Mouse (Mus musculus) kidney, embryonic 16.5 days (tissue): ENCODE measurements around the gene Olfml2a. TPM values are rescaled to one million over a fixed set of nuclear protein-coding genes. Genes with fewer than 3 reads are reported as not detected.
A peak's percentile ranks its signal among the peaks of the same experiment; 100 is the strongest.

ENCODE experiments used
- ATAC-seq: fragments of 200-750 bp; cut with Nextera tagmentation; 2 replicates; pipeline ENCODE4 v1.8.0; 2017; ENCODE audit warnings: moderate TSS enrichment; ENCODE audit not compliant: low FRiP score, low TSS enrichment
- H3K27ac ChIP-seq: fragments of 300-500 bp; sonication (generic); 2 replicates; pipeline ENCODE4 v1.5.1; 2014; ENCODE audit warnings: low read length
- H3K27me3 ChIP-seq: fragments of 300-500 bp; sonication (generic); 2 replicates; pipeline ENCODE4 v1.6.1; 2014; ENCODE audit warnings: low read length, control low read depth, mixed read lengths; ENCODE audit not compliant: insufficient read depth
- H3K36me3 ChIP-seq: fragments of 300-500 bp; sonication (generic); 2 replicates; pipeline ENCODE4 v1.6.1; 2014; ENCODE audit warnings: low read length, control low read depth, mixed read lengths; ENCODE audit not compliant: insufficient read depth
- H3K4me1 ChIP-seq: fragments of 300-500 bp; sonication (generic); 2 replicates; pipeline ENCODE4 v1.6.1; 2014; ENCODE audit warnings: low read length, control low read depth, mixed read lengths; ENCODE audit not compliant: insufficient read depth
- H3K4me2 ChIP-seq: fragments of 300-500 bp; sonication (generic); replicated peaks from 2 replicates; pipeline ENCODE4 v1.6.1; 2014; ENCODE audit warnings: low read depth, low read length
- H3K4me3 ChIP-seq: fragments of 300-500 bp; sonication (generic); 2 replicates; pipeline ENCODE4 v1.5.1; 2014; ENCODE audit warnings: mild to moderate bottlenecking, low read length
- H3K9ac ChIP-seq: fragments of 300-500 bp; sonication (generic); replicated peaks from 2 replicates; pipeline ENCODE4 v1.6.1; 2014; ENCODE audit warnings: low read length
- H3K9me3 ChIP-seq: fragments of 300-500 bp; sonication (generic); 2 replicates; pipeline ENCODE4 v1.6.1; 2016; ENCODE audit warnings: low read length, control low read depth
- WGBS: fragments of 180-500 bp; shearing (Covaris S2); extraction: QIAGEN DNeasy Blood & Tissue Kit; methylation state at CpG from one replicate; pipeline ENCODE4 v1.1.7; 2014; 5-methylcytosine and 5-hydroxymethylcytosine counted together
- polyA plus RNA-seq: library from polyadenylated mRNA; unstranded; fragments of >200 nt; fragmentation: Nextera tagmentation; extraction: Ambion mirVana; gene quantifications from 2 replicates; pipeline ENCODE4 v1.2.1, GENCODE M21; 2015

Olfml2a gene
- 5.0 and 5.4 TPM in 2 replicates for polyA plus RNA-seq

DNA sequence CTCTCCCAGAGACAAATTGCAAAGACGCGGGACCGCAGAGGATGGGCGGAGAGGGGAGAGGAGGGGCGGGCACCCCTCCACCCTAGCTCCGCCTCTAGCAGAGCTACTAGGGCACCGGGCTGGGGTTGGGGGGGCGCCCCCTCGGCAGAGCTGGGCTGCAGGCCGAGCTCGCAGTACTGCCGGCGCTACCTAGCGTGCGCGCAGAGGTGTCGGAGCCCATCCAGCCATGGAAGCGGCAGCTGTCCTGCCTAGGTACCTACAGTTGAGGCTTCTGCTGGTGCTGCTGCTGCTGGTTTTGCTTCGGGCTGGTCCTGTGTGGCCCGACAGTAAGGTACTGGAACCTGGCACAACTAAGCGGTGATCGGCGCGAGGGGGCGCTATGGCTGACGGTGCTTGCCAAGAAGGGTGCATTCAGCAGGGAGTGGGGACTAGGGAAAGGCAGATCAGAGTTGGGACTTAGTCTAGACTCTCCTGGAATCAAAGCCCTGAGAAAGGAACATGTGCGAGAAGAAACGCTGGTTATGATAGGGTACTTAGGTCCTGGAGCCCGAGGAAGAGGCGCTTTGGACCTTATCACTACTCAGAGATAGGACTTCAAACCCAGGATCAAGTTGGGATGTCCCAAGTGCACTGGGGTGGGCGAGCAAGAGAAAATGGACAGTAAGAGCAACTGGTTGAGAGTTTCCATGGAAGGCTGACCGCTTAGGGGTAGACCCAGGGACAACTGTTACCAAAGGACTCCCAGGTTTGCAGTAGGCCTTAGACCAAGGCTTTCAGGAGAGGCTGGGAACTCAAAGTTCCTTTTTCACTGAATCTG is at the start of gene Olfml2a:
Gene Olfml2a, plus strand, starts transcription at position 128 of the 817 bp plus-strand sequence.
- H3K4me3 ChIP-seq = peak within 1 kb of the TSS; percentile 49
- peaks cover 27% of the 10 kb centered on the region for H3K4me1 ChIP-seq
- peak within 1 kb of the TSS; percentile 62 for H3K9ac ChIP-seq
- no peaks in the 10 kb centered on the region for H3K9me3 ChIP-seq
- ATAC-seq = peak; percentile 75
- no peak within 1 kb of the TSS for H3K27ac ChIP-seq
- H3K36me3 ChIP-seq = no peaks in the 10 kb centered on the region
- H3K27me3 ChIP-seq = 0 out of 2 replicates have a peak, but pooled peaks cover 2% of the 10 kb centered on the region
- WGBS = 9% methylated on average over 31 of the region's 32 CpGs
- H3K4me2 ChIP-seq = peak within 1 kb of the TSS; percentile 85

DNA sequence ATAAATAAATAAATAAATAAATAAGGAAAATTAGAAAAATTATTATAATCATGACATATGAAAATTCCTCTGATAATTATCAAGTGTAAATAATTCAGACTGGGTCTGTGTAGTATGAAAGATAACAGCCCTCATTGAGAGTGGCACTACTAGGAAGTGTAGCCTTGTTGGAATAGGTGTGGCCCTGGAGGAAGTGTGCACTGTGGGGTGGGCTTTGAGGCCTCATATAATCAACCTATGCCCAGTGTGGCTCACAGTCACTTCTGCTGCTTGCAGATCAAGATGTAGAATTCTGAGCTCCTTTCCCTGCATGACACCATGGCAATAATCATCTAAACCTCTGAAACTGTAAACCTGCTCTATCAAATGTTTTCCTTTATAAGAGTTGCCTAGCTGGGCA is 28.9 kb upstream of the Olfml2a start:
- no peaks in the 10 kb centered on the region for H3K27me3 ChIP-seq
- H3K9ac ChIP-seq = no peak overlapping the region
- ATAC-seq = no peak
- H3K4me3 ChIP-seq = no peak overlapping the region
- H3K27ac ChIP-seq = no peak overlapping the region
- H3K4me1 ChIP-seq = no peaks in the 10 kb centered on the region
- H3K36me3 ChIP-seq = no peaks in the 10 kb centered on the region
- no peaks in the 10 kb centered on the region for H3K9me3 ChIP-seq
- H3K4me2 ChIP-seq = no peak overlapping the region

DNA sequence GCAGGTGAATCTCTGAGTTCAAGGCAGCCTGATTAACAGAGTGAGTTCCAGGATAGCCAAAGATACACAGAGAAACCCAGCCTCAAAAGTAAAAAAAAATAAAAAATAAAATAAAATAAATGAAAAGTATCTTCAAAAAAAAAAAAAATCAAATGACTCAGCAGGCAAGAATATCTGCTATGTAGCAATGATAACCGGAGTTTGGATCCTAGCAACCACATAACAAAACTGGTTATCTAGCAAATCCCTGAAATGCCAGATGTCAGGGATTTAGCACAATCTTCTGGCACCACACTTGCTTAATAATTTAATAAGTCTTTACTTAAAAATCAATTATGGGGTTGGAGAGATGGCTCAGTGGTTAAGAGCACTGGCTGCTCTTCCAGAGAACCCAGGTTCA is 27.5 kb upstream of the Olfml2a start:
- H3K4me3 ChIP-seq = no peak overlapping the region
- no peaks in the 10 kb centered on the region for H3K27me3 ChIP-seq
- no peak overlapping the region for H3K27ac ChIP-seq
- no peaks in the 10 kb centered on the region for H3K9me3 ChIP-seq
- 88% methylated on average over 1 of the region's 1 CpGs for WGBS
- no peaks in the 10 kb centered on the region for H3K36me3 ChIP-seq
- H3K4me2 ChIP-seq = no peak overlapping the region
- no peak overlapping the region for H3K9ac ChIP-seq
- no peaks in the 10 kb centered on the region for H3K4me1 ChIP-seq
- no peak for ATAC-seq

DNA sequence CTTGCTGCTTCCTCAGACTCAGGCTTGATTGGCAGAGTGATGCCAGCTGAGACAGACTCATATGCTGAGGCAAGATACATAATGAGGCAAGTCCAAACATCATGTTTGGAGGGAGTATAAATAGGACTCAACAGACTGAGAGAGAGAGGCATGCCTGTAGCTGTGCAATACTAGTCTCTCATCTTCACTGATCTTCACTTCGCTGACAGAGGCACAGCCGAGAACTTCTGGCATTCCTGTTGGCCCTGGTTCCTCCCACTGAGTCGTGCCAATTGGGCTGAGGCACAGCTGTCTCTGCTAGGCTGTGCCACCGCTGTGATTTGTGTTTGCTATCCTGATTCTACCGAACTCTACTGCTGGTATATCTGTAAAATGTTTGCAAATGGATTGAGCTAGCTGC is 25.7 kb upstream of the Olfml2a start:
- no peak overlapping the region for H3K27ac ChIP-seq
- WGBS = 64% methylated on average over 5 of the region's 5 CpGs
- ATAC-seq = no peak

DNA sequence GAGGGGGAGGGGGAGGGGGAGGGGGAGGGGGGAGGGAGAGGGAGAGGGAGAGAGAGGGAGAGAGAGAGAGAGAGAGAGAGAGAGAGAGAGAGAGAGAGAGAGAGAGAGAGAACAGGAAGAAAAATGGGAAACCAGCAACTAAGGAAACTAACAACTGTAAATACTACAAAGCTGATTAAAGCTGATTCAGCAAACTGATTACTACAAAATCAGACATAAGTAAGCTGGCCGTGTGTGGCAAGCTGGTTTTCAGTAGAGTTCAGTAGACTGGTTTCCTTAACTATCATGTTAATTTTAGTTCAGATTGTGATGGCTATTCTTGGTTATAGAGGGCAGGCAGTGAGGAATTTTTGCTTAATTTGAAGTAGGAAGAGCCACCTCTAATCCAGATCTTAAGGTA is 23.2 kb upstream of the Olfml2a start:
- no peak overlapping the region for H3K9ac ChIP-seq
- no peak overlapping the region for H3K27ac ChIP-seq
- no peak overlapping the region for H3K4me3 ChIP-seq
- H3K36me3 ChIP-seq = no peaks in the 10 kb centered on the region
- no peak for ATAC-seq
- WGBS = 57% methylated on average over 1 of the region's 1 CpGs
- no peaks in the 10 kb centered on the region for H3K9me3 ChIP-seq
- H3K27me3 ChIP-seq = no peaks in the 10 kb centered on the region
- no peak overlapping the region for H3K4me2 ChIP-seq
- H3K4me1 ChIP-seq = no peaks in the 10 kb centered on the region

More for the DNA sequence above, 25.7 kb upstream of the Olfml2a start:
- H3K4me1 ChIP-seq = no peaks in the 10 kb centered on the region
- H3K27me3 ChIP-seq = no peaks in the 10 kb centered on the region
- no peak overlapping the region for H3K4me2 ChIP-seq
- no peaks in the 10 kb centered on the region for H3K9me3 ChIP-seq
- no peak overlapping the region for H3K4me3 ChIP-seq
- H3K9ac ChIP-seq = no peak overlapping the region
- no peaks in the 10 kb centered on the region for H3K36me3 ChIP-seq

DNA sequence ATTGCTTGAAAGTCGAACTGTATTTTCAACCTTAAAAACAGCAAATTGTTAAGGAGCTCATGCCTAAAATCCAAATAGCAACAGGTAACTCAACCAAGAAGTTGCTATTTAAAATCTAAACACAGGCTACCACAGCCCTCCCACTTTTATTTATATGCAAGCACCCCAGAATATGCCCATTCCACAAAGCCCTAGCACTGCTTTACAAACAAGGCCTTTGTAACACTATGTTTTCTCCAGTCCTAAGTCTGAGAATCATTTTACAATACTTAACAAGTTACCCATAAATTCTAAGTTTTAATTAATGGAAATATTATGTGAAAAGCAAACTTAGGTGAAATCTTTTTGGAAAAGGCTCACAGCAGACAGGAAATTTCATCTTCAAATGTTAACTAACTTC is 17.3 kb upstream of the Olfml2a start:
- no peak for ATAC-seq

DNA sequence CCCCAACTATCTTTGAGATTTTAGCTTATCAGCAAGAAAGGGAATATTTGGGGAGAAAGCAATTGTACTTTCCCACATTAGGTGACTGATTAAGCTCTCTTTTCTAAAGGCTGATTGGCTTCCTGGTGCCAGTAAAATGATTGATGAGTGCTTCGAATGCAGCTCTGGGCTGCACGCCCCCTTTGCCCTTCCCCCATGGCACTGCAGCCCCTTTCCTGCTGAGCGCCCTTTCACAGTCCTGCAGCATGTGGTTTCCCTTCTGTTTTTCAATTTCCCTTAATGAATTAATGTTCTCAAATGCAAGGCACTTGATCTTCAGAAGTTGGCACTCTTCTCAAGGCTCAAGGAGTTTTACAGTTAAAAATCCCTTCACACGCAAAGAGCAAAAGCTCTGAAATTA is 16.8 kb upstream of the Olfml2a start:
- Histone ChIP-seq H3K27me3 (no peaks in the 10 kb centered on the region), H3K9ac (0 out of 2 replicates have a peak overlapping the region, but pooled peaks have one; percentile 2), H3K27ac (no peak overlapping the region), H3K9me3 (no peaks in the 10 kb centered on the region), H3K4me1 (peaks cover 6% of the 10 kb centered on the region; the same call in 1 of the 2 replicates), H3K4me3 (no peak overlapping the region), H3K36me3 (no peaks in the 10 kb centered on the region), H3K4me2 (no peak overlapping the region)
- WGBS = 35% methylated on average over 4 of the region's 4 CpGs
- no peak for ATAC-seq

More for the DNA sequence above, 17.3 kb upstream of the Olfml2a start:
- no peaks in the 10 kb centered on the region for H3K27me3 ChIP-seq
- H3K4me2 ChIP-seq = no peak overlapping the region
- no peak overlapping the region for H3K9ac ChIP-seq
- H3K27ac ChIP-seq = no peak overlapping the region
- no peak overlapping the region for H3K4me3 ChIP-seq
- no peaks in the 10 kb centered on the region for H3K9me3 ChIP-seq
- WGBS = 59% methylated on average over 1 of the region's 1 CpGs
- peaks cover 6% of the 10 kb centered on the region; the same call in 1 of the 2 replicates for H3K4me1 ChIP-seq
- H3K36me3 ChIP-seq = no peaks in the 10 kb centered on the region

DNA sequence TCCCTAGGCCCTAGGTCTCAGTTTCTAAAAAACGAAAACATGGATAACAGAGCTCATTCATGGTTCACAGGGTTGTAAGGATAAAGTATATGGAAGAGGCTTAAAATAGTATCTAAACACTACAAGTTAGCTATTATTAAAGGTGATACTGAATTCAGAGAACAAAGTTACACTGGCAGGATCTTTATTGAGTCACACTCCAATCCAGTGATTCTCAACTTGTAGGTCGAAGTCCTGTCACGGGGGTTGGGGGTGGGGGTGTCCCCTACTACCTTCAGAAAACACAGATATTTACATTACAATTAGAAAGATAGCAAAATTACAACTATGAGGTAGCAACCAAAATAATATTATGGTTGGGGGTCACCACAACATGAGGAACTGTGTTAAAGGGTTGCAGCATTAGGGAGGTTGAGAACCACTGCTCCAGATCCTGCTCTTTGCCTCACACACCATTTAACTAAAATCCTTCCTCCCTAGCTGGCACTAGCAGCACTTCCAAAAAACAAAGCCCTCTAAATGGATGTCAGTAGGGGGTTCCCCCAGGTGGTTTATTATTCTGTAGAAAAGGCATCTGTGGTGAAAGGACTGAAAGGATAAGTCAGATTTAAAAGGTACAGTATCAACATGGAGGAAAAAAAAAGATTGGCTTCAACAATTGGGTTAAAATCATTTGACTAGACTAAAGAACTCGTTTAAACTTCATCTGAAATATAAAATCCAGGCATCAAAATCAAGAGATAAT is 14.7 kb upstream of the Olfml2a start:
- WGBS = 51% methylated on average over 4 of the region's 4 CpGs
- Histone ChIP-seq H3K9me3 (no peaks in the 10 kb centered on the region), H3K9ac (no peak overlapping the region), H3K27me3 (no peaks in the 10 kb centered on the region), H3K4me1 (peaks cover 6% of the 10 kb centered on the region; the same call in 1 of the 2 replicates), H3K27ac (no peak overlapping the region), H3K4me2 (no peak overlapping the region), H3K36me3 (no peaks in the 10 kb centered on the region), H3K4me3 (no peak overlapping the region)
- ATAC-seq = no peak

DNA sequence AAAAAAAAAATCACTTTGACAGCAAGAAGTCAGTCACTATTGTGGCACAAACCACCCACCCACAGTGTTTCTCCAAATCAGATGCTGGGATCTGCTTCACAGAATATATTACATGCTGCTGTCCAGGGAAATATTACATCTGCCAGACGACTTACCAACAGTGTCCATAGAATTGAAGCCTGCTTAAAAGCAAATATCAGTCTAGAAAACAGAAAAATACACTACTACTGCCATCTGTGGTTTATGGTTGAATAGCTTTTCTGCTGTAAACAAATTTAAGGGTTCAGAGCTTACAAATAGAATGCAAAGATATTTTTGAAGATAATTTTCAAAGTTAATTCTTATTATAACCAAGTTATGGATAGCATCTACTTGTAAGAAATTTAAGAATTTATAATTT is 10.4 kb upstream of the Olfml2a start:
- no peak for ATAC-seq
- Histone ChIP-seq H3K9me3 (no peaks in the 10 kb centered on the region), H3K27ac (no peak overlapping the region), H3K4me2 (no peak overlapping the region), H3K9ac (no peak overlapping the region), H3K4me3 (no peak overlapping the region), H3K36me3 (no peaks in the 10 kb centered on the region), H3K4me1 (0 out of 2 replicates have a peak, but pooled peaks cover 3% of the 10 kb centered on the region), H3K27me3 (peaks cover 9% of the 10 kb centered on the region)
- whole genome bisulfite sequencing = 38% methylated on average over 1 of the region's 1 CpGs

DNA sequence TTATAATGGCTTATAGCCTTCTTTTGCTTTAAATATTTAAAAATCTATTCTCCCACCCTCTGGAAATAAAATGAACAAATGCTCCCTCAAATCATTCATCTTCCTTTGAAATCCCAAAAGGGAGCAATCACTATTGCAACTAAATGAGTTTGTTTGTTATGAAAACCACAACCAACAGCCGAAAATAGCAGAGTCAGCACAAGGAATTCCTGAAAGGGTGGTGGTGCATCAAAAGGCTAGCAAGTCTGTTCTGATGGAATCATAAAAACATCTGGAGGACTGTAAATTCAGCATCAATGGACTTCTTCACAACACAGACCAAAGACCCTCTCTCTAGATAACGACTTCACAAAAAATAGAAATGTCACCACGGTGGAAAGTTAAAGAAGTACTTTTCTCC is 8.3 kb upstream of the Olfml2a start:
- 27% methylated on average over 3 of the region's 3 CpGs for WGBS
- Histone ChIP-seq H3K4me3 (no peak overlapping the region), H3K9ac (no peak overlapping the region), H3K9me3 (no peaks in the 10 kb centered on the region), H3K4me2 (no peak overlapping the region), H3K27ac (no peak overlapping the region), H3K4me1 (peaks cover 6% of the 10 kb centered on the region; the same call in 1 of the 2 replicates), H3K36me3 (no peaks in the 10 kb centered on the region), H3K27me3 (peaks cover 9% of the 10 kb centered on the region)
- no peak for ATAC-seq
